Mouse (Mus musculus) hindlimb bud, embryonic 11.5 days (tissue): Measurements from ENCODE around the gene 1700016C15Rik.
A peak's percentile ranks its signal among the peaks of the same experiment; 100 is the strongest.

Source experiments
- DNase-seq: peaks from one replicate; pipeline ENCODE4 v3.0.0-alpha.2; 2012; ENCODE audit warnings: low read depth, low spot score; ENCODE audit errors: extremely low spot score

Gene 1700016C15Rik

DNA sequence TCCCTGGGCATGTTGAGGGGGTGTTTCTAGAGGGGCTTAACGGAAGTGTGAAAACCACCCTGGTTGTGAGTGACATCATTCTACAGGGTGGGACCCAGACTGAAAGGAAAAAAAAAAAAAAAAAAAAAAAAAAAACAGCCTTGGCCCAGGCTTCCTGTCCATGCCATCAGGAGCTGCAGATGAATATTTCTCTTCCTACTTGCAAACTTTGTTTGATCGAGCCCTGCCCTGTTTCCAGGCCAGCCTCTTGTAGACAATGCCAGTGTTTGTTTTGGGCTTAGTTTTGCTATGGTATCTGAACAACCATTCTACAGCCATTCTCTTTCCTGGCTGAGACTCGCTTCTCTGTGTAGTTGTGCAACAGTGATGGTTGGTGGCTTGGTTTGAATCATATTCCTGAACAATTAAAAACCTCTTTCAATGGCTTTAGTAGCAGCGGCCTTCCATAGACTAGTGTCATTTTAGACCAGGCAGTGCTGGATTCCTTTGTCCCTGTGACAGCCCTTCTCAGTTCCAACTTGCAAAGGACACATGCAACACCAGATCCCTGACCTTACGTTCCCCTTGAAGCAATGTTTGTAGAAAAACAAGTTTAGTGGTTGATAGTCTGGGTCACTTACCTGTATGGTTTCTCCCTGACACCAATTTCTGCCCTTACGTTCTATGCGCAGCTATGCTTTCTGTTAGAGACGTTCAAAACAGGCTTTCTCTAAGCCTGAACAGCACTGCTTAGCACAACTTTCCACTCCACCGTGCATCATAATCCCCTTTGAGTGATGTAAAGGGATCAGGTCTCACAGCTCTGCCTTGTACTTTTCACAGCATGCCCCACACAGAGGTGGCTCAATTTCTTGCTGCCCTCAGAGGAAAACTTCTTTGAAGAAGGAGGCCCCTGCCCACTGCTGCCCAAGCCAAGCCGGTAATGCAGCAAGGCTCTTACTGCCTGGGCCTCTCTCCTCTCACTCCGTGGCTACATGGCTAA is at the start of gene 1700016C15Rik:
Gene 1700016C15Rik, plus strand, starts transcription at position 772 of the 982 bp plus-strand sequence.
- DNase-seq = no peak

DNA sequence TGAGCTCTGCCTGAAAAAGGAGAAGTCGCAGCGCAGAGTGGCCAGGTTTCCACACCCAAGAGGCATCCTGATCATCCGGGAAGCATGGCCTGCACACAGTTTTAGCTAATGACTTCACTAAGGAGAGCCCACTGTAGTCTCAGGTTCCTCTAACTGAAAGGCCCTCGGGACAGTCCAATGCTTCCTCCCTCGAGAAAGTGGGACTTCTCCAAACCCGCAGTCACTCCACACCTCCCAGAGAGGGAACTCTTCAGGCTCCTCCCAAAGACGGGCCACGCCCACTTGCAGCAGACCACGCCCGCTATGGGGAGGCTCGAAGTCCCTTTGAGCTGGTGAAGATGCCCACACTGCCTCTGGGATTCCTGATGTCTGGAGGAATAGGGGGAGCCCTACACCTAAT is 48.4 kb upstream of the 1700016C15Rik start:
- no peak for DNase-seq

DNA sequence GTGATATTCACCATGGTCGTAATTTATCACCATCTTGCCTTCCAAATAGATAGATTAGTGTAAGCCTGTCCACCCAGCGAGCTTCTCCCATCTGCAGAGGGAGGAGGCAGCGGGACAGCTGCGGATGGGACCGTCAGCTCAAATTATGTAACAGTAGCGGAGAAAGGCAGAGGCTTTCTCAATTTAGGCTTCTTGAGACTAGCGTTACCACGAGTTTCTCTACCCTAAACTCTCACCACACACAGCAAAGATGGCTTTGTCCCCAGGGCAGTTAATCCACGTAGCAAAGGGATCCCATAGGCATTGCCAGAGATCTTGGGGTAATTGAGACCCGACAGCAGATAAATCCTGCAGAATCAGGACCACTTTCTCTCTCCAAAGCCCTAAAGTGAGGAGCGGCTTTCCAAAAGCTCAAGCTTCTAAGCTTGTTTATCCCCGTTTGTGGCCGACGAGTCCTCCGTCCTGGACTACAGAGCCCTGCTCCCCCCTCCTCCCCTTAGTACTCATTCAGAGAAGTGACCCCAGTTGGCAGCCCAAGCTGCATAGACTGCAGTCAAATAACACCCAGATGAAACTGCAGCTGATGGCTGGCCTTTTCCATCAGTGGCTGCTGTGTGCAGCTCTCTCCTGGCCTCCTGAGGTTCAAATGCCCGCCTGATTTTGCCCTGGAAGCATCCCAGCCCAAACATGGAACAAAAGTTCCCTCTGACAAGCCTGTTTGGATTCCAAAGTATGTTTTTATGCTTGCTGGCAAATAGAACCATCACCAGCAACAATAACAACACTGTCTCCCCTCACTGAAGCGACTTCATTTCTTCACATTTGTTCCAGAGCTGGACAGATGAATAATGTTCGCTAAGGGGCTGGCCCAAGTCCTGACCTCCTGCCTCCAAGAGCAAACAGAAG is 45.4 kb upstream of the 1700016C15Rik start:
- no peak for DNase-seq

DNA sequence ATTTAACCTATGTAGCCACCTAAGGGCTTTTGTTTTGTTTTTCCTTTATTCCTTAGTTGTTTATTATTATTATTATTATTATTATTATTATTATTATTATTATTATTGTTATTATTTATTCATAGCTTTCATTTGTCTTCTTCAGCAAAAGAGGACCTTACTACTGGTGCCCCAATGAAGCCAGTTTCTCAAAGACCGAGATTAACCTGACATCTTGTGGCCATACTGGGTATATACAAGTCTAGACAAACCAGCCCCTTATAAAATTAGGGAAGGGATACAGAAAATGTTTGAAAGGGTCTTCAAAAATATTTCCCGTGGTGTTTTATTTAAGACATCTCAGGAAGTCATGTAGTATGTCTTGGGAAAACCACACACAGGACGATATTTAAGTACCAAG is 44.7 kb upstream of the 1700016C15Rik start:
- DNase-seq = no peak

DNA sequence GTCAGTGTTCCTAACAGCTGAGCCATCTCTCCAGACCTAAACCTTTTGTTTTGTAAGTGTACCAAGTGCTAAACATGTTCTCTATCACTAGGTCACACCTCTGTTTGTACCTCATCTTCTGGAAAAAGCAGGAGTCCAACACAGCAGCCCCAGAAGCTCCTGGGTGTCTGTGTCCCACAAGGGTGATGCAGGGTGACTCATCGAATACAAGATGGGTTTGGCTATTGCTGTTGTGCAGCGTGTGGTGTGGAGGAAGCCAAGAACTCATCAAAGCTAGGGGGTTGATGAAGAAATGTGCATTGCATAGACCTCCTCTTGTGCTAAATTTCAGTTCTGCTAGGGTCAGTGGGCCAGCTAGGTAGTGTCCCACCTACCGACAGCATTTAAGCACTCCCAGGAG is 43.5 kb upstream of the 1700016C15Rik start:
- no peak for DNase-seq

DNA sequence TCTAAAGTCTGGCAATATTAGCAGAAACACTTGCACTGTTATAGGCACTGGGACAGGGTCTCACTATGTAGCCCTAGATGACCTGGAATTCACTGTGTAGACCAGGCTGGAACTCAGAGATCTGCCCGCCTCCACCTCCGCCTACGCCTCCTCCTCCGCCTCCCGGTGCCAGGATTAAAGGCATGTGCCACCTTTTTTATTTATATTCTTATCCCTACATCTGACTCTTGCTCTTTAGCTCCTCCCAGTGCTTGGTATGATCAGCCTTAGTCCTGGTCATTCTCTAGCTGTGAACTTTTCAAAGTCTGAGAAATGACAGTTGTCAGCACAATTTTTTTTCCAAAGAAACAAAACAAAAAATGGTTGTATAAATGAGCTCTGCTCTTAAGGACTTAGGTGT is 42.6 kb upstream of the 1700016C15Rik start:
- no peak for DNase-seq

DNA sequence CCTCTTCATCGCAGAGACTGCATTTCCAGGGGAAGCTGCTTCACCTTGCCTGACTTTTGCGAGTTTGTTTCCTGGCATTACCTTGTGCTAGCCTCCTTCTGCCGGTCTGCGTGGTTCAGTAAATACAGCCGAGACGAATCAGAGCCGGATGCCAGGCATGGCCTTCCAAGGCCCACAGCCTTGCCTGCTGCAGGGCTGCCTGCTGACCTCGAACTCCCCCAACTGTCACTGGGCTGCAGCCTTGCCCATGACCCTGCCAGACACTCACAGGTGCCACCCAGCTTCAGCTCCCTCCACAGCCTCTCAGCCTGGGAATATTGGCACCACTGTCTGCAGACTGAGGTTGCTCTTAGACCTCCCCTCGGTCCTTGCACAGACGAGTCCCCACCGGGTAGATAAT is 37.1 kb upstream of the 1700016C15Rik start:
- no peak for DNase-seq

GRCm38 (mm10) chr1:177693486-177694252 is 35.9 kb upstream of the 1700016C15Rik start:
- DNase-seq = no peak

- no peak for DNase-seq
These were observed 29.1 kb upstream of the 1700016C15Rik start for GRCm38 (mm10) chr1:177700560-177700959.

DNA sequence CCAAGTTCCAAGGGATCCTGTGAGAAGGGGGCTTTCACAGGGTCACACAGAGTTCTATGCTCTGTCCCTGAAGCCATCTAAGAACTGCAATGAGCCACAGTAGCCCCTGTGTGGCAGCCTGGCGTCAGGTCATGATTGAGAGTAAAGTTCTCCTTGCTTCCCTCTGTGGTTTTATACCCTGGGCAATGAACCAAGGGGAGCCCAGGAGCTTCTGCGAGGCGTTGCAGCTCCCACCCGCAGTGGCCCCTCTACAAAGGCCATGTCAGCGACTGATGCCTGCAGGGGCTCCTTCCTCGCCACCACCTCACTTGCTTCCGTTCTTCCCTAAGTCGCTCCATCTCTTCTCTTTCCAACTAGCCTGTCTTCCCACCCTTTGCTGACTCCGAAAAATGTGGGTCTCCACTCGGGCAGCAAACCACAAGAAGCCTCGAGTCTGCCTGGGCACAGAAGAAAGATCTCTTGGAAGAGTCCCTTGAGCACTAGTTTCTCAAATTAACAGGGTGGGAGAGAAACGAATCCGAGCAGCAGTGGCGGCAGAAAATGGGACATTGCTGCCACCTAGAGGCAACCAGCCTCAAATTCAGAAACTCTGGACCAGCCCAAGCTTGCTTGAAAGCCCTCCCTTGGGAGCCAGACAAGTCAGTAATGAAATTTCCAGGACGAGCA is 27.0 kb upstream of the 1700016C15Rik start:
- DNase-seq = peak; percentile 64

DNA sequence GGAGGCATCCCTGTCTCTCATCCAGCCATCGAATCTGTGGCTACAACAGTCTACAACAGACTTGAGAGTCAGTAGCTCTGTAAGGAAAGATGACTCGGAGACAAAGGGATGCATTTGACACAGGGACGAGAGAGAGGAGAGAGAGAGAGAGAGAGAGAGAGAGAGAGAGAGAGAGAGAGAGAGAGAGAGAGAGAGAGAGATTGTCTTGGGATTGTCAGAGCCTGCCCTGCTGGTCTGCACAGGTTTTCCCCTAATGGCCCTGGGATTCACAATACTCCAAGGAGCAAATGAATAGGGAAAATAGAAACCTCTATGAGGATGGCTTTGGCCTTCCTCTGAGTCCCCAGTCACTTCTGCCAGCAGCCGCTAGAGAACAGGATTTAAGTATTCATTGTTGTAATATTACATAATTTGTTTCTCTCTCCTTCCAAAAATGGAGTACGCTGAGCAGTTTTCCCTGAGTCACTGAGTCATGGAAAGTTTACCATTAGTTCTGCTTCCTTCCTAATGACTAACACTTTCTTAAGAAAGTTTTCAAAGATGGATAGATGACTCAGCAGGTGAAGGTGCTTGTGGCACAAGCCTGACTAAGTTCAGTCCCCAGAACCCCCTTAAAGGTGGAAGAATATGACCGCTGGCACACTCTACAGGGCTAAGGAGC is 26.3 kb upstream of the 1700016C15Rik start:
- DNase-seq = no peak

DNA sequence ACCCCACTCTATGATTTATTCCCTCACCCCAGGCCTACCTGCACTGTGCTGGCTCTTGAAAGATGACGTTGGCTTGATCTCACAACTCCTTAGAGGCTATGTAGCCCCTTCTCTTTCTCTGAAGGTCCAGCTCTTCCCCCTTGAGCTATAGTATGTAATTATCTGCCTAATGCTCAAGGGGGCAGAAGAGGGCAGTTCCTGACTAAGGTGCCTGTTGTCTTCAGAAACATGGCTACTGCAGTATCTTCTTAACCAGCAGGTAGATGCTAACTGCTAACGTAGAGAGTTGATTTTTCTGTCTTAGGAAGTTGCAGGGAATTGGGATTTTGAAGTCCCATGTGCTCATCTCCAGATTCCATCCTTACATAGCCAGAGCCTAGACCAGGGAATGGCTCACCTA is 24.4 kb upstream of the 1700016C15Rik start:
- no peak for DNase-seq

DNA sequence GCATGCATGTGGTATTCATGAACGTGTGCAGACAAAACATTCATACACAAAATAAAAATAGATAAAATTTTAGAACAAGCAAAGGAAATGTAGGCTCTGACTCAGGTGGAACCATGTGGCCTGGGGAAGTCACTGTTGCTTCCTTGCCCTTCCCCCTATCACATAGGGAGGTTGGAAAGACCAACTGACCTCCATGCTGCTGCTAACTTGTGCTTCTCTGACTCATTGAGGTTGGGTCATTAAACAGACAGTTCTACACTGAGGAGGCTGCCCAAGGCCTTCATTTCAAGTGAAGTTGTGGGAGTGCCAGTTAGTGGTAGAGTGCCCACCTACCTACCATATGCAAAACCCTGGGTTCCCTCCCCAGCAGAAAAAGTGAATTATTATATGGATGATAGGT is 22.0 kb upstream of the 1700016C15Rik start:
- no peak for DNase-seq

GRCm38 (mm10) chr1:177708583-177709055 is 21.0 kb upstream of the 1700016C15Rik start:
- no peak for DNase-seq

DNA sequence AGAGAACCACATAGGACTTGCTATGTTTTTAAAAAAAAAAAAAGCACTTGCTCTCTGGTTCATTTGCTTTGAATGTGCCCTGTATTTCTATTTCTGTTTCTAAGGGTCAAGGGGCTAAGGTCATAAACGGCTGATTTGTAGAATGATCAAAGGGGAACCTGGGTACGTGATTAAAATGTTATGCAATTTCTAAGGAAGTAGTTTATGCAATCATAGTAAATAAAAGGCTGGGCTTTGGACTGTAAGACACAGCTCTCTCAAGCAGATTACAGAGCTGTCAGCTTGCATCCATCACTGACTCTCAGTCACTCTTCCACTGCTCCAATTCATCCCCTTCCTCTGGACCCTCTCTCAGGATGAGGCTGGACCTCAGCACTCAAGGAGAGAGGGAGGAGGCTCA is 18.6 kb upstream of the 1700016C15Rik start:
- no peak for DNase-seq

DNA sequence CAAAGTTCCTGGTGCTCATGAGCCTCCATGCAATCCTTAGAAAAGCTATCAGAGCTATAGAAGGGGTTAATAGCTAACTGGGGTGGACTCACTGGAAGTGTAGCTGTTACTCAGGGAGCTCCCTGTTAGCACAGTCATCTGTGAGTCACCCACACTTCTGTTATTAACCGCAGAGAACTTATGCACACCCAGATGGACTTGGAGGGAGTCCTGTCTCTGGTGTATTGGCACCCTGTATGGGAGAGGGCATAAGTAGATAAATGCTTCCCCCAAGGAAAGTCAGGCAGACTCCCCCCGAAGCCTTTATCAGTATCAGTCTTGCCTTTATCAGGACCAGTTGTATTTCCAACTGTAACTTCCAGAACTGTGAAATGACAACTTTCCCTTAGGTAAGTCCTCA is 18.2 kb upstream of the 1700016C15Rik start:
- DNase-seq = no peak

DNA sequence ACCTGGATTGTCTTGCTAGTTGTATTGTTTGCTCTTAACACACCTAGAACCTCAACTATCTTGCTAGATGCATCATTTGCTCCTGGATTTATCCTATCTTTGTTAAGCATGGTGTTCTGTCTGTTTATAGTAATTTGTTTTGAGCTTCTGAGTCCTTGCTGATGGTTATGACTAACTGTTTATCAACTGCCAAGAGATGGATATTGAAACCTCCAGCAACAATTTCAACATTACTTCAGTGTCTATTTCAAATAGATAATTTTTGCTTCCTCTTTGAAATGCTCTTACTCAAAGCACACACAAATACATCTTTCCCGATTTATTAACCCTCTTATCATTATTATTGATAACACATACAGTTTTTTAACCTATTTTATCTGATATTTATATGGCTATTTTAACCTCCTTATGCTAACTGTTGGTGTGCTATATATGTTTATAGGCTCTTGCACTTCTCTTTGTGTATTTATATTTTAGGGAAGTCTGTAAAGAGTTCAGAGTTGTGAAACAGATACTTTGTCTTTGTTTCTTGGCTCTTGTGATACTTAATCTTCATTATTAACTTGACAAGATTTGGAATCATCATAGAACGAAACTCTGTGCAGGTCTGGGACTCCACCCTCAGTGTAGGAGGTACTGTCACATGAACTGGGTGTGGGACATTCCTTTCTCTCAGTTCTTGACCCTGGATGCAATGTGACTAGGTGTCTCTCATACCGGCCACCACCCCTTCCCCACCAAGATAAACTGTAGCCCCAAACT is 15.8 kb upstream of the 1700016C15Rik start:
- no peak for DNase-seq

DNA sequence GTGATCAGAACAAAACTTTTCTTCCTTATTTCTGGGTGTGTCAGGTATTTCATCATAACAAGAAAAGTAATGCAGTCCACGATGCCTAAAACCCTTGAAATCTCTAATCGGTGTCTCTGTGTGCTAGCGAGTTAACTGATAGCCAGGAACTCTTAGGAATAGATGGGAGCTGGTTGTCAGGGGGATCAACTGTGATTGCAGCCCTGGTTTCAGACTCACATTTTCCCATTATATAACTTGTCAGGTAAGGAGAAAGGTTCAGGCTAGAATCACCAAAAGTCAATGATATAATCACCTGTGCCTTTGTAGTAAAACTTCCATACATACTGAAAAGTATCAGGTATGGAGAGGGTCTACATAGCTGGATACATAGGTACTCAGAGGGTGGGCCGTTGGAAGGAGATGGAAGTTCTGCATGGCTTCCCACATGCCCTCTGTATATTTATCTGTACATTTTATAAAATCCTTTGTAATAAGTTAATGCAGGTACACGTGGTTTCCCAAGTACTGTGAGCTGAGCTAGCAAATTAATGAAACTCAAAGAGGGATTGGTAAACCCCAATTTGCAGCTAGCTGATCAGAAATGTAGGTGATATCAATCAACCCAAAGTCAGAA is 15.1 kb upstream of the 1700016C15Rik start:
- DNase-seq = no peak

DNA sequence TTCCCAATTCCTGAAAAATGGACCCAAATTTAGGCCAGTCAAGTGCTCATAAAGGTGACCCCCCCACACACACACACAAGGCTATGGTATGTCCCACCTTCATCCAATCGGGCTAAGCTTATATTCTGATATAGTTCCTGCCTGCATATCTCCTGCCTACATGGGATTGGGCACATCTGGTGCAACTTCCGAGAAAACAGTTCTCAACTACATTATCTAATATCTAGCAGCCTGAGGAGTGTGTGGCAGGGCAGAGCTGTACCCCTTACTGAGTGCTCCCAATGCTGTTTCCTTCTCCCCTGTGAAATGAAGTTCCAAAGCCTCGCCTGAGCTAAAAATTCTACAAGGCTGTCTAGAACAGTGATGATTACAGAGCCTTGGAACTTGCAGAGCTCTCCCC is 13.2 kb upstream of the 1700016C15Rik start:
- DNase-seq = no peak
